26 mouse cellular contexts compared by ENCODE assay signal in the genomic region with DNA sequence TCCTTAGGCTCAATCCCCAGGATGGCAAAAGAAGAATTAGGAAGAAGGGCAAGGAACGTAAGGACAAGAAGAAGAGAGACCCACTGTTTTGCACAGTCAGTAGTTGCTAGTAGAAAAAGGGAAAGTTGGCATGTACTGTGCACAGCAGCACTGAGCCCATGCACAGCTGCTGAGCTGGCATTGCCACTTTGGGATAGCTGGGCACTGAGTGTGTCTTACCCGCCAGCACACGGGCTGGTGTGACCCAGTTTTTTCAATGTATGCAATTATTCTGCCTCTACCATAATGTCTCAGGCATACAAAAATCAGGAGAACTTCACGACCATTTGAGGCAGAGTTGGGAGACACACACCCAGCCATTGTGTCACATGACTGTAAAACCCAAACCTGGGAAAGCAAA.
DNase-seq lines count a peak whose midpoint lies in the region; ATAC-seq lines count a peak whose summit lies in the region.
"Had no signal": no experiment of that assay in that cellular context is flagged by ENCODE, and none has a peak within 500 bp of the region (broad histone marks: within the 10 kb centered on the region; RNA-seq: fewer than 3 reads in every experiment).

No protein-coding gene starts in this region.

- H3K4me2 ChIP-seq in forebrain, embryonic 14.5 days (ENCODE audit: low read length) = no peak overlapping the region
- H3K4me2 ChIP-seq: embryonic facial prominence, embryonic 13.5 days; embryonic facial prominence, embryonic 15.5 days; forebrain, embryonic 15.5 days had no signal

- H3K9ac ChIP-seq in forebrain, embryonic 14.5 days (ENCODE audit: low read length) = no peak overlapping the region
- H3K9ac ChIP-seq: embryonic facial prominence, embryonic 13.5 days; embryonic facial prominence, embryonic 15.5 days; forebrain, embryonic 15.5 days had no signal

- H3K4me3 ChIP-seq in forebrain, embryonic 14.5 days (ENCODE audit: low read depth, low read length) = no peak overlapping the region
- no peak overlapping the region for H3K4me3 ChIP-seq in forebrain, embryonic 10.5 days
- H3K4me3 ChIP-seq: embryonic facial prominence, embryonic 13.5 days; embryonic facial prominence, embryonic 15.5 days; erythroblast, embryonic 14.5 days; forebrain, embryonic 15.5 days had no signal

- H3K36me3 ChIP-seq in forebrain, embryonic 14.5 days (ENCODE audit: control insufficient read depth, insufficient read depth, low read length) = no peaks in the 10 kb centered on the region
- no peaks in the 10 kb centered on the region for H3K36me3 ChIP-seq in forebrain, embryonic 10.5 days (replicated peaks)
- H3K36me3 ChIP-seq: embryonic facial prominence, embryonic 13.5 days; embryonic facial prominence, embryonic 15.5 days; forebrain, embryonic 15.5 days; G1E had no signal

- WGBS in forebrain, embryonic 14.5 days = 58% methylated on average over 4 of the region's 4 CpGs
- WGBS in forebrain, embryonic 10.5 days = 92% methylated on average over 4 of the region's 4 CpGs

- H3K27ac ChIP-seq in forebrain, embryonic 14.5 days (ENCODE audit: low read depth, low read length) = no peak overlapping the region
- H3K27ac ChIP-seq in forebrain, embryonic 10.5 days = no peak overlapping the region
- H3K27ac ChIP-seq: embryonic facial prominence, embryonic 13.5 days; embryonic facial prominence, embryonic 15.5 days; forebrain, embryonic 15.5 days had no signal

- H3K9me3 ChIP-seq in forebrain, embryonic 14.5 days (replicated peaks; ENCODE audit: control insufficient read depth, low read length) = no peaks in the 10 kb centered on the region
- H3K9me3 ChIP-seq in forebrain, embryonic 10.5 days = no peaks in the 10 kb centered on the region
- H3K9me3 ChIP-seq: embryonic facial prominence, embryonic 13.5 days; embryonic facial prominence, embryonic 15.5 days; forebrain, embryonic 15.5 days; G1E had no signal

- 0 out of 2 replicates have a peak, but pooled peaks have one; percentile 37 for ATAC-seq in forebrain, embryonic 14.5 days
- peak; percentile 95 for ATAC-seq in frontal cortex, adult (ENCODE audit: low TSS enrichment)
- ATAC-seq: activated CD4-positive, CD25-positive, alpha-beta regulatory T cell, adult 4 months; CD4-positive, CD25-positive, alpha-beta regulatory T cell, adult 4 months; forebrain, embryonic 15.5 days; Patski had no signal

- no peaks in the 10 kb centered on the region for H3K4me1 ChIP-seq in forebrain, embryonic 14.5 days (ENCODE audit: control insufficient read depth, insufficient read depth, low read length)
- no peaks in the 10 kb centered on the region for H3K4me1 ChIP-seq in forebrain, embryonic 10.5 days
- H3K4me1 ChIP-seq: embryonic facial prominence, embryonic 15.5 days; forebrain, embryonic 15.5 days had no signal

- H3K27me3 ChIP-seq in forebrain, embryonic 14.5 days (replicated peaks; ENCODE audit: control insufficient read depth, insufficient read depth, low read length) = no peaks in the 10 kb centered on the region
- no peaks in the 10 kb centered on the region for H3K27me3 ChIP-seq in forebrain, embryonic 10.5 days (ENCODE audit: poor library complexity, severe bottlenecking)
- H3K27me3 ChIP-seq: CH12.LX; embryonic facial prominence, embryonic 13.5 days; embryonic facial prominence, embryonic 15.5 days; forebrain, embryonic 15.5 days; Patski had no signal

- DNase-seq in forebrain, embryonic 14.5 days (ENCODE audit: low spot score) = no peak
- no peak for DNase-seq in forebrain, embryonic 10.5 days (ENCODE audit: extremely low spot score, low spot score)
- DNase-seq in frontal cortex, postnatal 25 days (ENCODE audit: low spot score in 2 of 2) = no peak
- DNase-seq in retina, postnatal 1 day = peak; percentile 19
- no peak for DNase-seq in retina, embryonic 14.5 days (ENCODE audit: low spot score)
- no peak for DNase-seq in right cerebral cortex, postnatal 36 days (ENCODE audit: low spot score in 2 of 2)
- DNase-seq: adrenal gland, adult 8-10 months; adrenal gland, postnatal 14 days; adrenal gland, postnatal 36 days; B cell, adult 2 months; cerebellum, adult 11-12 months; cerebellum, adult 2 months; cerebellum, adult 9-10 months; cerebellum, postnatal 14 days; cerebellum, postnatal 36 days; embryo, embryonic 11 days had no signal
